Mouse (Mus musculus): ENCODE data around the gene Dctpp1.

DNA sequence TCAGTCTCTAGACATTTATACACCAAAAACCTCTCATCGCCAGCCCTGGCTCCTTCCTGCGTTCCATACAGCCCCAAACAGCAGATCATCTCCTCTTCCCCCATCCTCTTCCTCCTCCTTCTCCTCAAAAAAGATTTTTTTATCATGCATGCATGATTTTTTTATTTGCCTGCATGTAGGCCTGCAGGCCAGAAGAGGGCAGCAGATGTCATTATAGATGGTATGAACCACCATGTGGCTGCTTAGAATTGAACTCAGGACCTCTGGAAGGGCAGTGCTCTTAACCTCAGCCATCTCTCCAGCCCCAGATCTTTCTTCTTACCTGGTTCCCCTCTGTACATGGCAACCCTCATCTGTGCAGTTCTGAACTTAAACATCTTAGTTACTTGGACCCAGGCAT is 8.1 kb downstream of the Dctpp1 start:
- TF ChIP-seq CTCF (IDR thresholded peaks at IDR 0.05; ENCODE audit: borderline replicate concordance, extremely low read depth, insufficient read depth, insufficient read length) (peak; percentile 48; the same call in 1 of the 2 replicates), POLR2A (IDR thresholded peaks at IDR 0.05; ENCODE audit: borderline replicate concordance, extremely low read depth, insufficient read depth, insufficient read length, poor library complexity, severe bottlenecking) (no peak)

Data from brain, embryonic 14.5 days (tissue).